Mouse (Mus musculus): Measurements from ENCODE around the gene Ramp2.

Ramp2 gene

DNA sequence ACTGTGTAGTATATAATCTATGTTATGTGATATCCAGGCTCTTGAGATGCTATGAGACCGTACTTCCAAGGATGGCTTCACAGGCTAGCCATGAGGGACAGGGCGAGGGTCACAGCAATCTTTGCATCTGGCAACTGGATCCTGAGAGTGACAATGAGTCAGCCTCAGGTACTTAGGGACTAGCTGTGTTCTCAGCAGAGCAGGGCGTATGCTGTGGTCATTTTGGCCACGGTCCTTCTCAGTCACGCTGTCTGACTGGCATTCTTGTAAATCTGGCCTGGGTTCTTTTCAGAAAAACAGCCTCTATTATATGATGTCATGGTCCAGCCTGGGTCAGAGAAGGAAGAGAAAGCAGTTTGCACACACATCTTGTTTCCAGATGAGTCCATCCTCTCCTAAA, 9.0 kb upstream of the Ramp2 start:
- DNase-seq: no peak

DNA sequence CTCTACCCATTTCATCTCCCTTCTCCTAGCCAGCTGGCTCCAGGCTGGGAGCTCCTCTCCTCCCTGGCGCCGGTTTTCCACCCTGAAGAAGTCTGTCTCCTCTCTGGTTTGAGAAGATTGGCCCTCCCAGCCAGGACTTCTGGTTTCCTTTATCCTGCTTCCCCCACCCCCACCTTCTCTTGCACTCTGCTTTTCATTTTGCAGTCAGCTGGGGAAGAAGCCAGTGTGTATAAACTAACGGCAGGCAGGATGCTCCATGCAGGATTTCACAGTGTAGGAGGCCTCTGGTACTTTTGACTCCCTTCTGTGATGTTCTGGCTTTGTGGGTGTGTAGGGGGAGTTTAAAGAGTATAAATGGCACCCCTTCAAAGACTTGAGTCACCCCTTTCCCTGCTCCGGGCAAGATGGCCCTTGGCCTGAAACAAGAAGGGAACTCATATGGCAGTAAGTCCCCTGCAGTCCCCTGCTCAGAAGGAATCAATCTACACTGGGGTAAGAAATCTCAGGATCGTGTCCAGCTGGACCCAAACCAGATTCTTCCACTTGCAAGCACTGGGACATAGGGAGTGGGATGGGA, 7.7 kb upstream of the Ramp2 start:
- DNase-seq: no peak

DNA sequence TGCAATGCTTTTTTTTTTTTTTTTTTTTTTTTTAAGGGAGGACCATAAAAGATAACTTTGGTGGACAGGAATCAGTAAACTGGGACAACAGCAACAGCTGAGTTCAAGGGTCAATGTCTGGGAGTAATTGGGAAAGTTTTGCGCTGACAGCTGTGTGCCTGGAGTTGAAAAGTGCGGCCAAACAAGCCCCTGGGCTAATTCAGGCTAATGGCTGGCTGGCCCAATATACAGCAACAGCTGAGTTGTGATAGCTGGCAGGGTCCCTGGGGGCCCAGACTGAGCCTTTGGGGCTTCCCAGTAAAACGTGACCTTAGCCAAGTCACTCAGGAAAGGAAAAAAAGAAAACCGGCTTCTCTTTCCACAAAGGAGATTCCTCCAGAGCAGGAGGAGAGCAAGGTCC, 757 bp upstream of the Ramp2 start:
- DNase-seq: no peak

DNA sequence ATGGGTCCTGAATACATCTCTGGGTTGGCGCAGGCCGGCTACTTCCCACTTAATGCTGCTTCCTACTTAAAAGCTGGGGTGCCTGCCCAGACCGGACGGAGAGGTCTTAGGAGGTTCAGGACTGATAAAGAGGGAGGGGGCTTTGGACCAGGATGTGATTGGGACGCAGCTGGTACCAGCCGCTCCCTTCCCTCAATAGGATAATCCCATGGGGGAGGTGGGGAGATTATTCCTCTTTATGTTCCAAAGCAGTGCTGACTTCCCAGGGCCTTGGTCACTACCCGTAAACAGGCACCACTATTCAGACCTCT, 829 bp downstream of the Ramp2 start:
- no peak for DNase-seq

DNA sequence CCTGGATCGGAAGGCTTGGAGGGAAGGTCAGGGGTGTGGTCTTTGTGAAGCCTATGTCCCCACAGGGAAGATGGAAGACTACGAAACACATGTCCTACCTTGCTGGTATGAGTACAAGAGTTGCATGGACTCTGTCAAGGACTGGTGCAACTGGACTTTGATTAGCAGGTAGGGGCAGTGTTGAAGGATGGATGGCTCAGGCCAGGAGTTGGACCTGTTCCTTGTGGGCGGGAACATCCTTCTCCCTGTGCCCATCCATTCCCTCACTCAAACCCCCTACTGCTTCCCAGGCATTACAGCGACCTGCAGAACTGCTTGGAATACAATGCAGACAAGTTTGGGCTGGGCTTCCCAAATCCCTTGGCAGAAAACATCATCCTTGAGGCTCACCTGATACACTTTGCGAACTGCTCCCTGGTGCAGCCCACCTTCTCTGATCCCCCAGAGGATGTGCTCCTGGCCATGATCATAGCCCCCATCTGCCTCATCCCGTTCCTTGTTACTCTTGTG, 1.7 kb downstream of the Ramp2 start:
- no peak for DNase-seq

DNA sequence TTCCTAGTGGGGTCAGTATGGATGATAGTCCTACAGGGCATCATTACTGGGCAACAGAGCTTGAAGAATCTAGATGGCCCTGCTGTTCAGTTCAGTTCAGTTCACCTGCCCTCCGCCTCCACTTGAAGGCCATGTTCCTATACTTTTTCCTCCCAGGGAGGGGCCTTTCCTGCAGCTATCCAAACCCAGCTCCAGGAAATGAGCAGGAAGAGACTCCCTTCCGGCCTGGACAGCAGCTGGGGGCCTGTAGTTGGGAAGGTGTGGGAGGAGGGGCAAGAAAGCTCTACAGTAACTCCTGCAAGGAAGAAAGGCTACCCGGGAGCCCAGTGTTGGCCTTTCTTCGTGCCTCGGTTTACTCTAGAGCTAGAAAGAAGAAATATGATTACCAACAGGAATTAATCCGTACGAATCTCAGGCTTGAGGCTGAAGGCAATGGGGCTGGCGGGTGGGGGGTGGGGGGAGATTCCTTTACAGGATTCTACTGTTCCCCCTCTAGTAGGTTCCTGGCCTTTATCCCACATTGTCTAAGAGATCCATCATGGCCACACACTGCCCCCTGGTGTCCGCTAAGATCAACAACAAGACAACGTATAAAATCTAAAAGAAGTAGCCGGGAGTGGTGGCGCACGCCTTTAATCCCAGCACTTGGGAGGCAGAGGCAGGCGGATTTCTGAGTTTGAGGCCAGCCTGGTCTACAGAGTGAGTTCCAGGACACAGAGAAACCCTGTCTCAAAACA, 2.6 kb downstream of the Ramp2 start:
- peak; percentile 74 to 76 for DNase-seq

DNA sequence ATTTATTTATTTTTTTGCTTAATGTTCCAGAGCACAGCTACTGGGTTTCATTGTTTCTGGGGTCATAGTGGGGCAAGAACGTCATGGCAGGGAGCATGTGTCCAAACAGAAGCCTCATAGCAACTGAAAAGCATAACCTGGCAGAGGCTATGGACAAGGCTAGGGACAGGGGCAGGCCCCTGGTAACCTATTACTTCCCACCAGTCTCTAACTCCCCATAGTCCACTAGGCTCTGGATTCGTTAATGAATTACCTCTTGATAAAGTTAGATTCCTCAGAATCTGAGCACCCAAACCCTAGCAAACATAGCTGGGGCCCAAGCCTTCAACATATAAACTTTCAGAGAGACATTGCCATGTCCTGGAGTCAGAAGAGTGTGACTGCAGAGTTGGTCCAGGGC, 5.2 kb downstream of the Ramp2 start:
- DNase-seq: no peak

DNA sequence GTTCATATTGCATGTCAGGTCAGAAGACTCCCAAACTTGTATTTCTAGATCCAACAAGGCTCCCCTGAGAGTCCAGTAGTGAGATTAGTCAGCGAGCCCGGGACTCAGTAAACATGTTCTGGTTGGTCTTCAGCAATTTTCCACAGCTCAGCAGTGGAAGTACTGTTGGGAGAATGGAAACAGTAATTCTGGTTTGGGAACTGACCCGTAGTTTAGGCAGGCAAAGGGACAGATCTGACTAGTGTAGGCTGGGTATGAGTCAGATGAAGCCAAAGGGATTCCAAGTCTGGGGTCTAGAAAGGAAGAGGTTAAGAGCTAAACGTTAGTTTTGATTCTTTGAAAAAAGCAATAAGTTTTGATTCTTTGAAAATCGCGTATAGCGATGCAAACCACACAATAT, 7.1 kb downstream of the Ramp2 start:
- no peak for DNase-seq

DNA sequence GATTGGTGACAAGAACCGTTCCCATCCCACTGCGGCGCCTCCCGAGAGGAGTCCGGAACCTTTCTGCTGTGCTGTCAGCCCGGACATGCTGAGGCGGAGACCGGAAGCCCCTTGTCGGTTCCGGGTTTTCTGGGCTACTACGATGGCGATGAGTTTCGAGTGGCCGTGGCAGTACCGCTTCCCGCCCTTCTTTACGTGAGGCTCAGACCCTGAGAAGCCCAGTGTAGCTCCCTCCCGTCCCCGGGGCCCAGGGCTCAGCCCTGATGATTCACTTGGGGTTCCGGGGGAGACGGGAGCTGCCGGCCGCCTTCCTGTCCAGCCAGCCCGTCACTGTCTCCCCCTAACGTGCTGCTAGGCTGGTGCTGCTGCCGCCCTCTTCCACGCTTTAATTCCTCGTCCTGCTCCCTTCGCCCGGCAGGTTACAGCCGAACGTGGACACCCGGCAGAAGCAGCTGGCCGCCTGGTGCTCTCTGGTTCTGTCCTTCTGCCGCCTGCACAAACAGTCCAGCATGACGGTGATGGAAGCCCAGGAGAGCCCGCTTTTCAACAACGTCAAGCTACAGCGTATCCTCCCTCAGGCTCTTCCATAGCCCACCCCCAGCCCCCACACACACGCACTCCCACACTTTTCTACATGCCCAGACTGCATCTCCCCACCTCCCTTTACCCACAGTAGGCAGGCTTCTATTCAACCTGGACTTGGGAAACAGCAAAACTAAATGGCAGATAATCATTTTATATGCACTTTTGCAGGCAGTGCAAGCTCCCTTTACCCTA, 8.0 kb downstream of the Ramp2 start, which contains the start of gene Vps25:
Gene Vps25 (plus strand): TSS at position 95 of the 777 bp plus-strand sequence.
- peak; percentile 88 to 89 for DNase-seq

DNA sequence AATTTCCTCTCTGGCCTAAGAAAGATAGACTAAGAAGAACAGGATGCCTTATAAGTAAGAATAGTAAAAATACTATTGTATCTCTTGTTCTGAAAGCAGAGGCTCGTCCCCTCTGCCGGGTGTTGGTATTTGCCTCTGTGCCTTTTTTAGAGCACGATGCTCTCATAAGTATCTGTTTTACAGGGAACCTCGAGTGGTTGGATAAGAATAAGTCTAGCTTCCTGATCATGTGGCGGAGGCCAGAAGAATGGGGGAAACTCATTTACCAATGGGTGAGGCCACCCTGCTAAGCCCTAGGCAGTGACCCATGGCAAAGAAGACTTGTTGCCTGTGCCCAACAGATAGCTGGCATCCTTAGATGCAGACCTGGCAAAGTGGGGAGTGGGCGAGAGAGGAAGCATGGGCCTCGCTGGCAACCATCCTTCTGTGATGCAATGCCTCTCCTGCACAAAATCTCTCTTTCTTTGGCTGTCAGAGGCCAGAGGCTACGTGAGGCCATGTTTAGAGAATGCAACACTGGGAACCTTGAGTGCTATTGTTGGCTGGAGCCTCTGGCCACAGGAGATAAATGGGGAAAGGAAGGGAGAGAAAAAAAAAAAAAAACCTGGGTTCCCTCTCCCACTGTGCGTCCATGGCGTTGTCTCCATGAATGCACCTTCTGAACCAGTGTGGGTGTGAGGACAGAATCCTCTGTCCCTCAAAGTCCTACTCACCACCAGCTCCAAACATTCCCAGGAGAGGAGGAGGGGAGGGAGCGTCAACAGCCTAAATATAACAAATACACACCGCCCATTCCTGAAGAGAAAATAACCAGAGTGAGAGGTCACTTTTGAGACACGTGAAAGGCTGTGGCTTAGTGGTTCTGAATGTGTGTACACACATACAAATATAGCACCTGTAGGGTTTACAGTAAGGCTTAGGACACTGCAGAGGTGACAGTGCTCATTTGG, 10.3 kb downstream of the Ramp2 start:
- no peak for DNase-seq

DNA sequence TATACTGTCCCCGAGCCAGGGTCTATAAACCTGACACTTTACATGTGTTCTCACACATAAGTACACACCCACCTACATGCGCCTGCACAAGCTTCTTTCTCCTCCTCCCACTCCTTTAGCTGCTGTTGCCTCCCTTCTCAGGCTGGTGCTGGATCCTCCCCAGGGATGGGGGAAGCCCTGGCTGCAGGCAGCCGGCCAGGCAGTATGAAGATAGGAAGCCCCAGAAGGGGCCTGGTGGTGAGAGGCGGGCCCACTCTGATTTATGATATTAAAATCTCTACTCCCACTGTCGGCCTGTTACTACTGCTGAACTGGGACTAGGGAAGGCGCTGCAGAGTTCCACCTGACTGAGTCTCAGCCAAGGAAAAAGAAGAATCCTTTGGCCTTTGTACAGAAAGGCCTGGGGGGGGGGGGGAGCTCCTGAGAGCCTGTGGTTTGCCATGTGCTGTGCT, 13.5 kb downstream of the Ramp2 start:
- DNase-seq: no peak

DNA sequence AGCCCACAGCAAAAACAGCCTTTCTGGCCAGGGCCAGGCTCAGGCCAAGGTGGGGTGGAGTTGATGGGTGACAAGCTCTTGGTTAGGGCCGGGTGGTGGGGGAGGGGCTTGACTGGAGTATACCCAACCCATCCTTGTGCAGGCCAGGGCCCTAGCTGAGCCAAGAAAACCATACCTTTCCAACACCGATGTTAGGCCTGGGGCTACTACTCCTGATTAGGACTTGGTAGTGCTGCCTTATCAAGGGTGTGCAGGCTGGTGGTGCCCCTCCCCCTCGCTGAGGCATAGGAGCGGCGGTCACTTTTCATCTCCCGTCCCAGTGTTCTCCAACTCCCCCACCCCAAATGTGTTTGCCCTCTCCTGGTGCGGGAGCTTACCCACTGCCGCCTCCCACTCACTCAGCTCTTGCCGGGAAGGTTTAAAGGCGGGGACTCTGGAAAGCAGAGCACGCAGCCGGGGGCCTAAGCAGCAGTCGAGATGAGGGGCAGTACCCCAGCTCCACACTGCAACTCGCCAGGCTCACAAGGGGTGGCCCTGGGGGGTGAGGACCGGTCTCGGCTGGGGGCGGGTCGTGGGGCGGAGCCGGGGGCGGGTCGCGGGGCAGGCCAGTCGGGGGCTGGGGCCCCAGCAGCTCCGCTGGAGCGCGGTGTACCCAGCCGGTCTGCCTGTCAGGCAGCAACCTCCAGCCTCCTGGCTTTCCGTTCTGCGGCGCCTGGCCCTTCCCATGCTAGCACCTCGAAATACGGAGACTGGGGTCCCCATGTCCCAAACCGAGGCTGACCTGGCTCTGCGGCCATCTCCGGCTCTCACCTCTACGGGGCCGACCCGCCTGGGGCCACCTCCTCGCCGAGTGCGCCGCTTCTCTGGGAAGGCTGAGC, 14.4 kb downstream of the Ramp2 start, which contains the start of gene Wnk4:
Gene Wnk4 (plus strand): TSS at position 620 of the 878 bp plus-strand sequence.
- DNase-seq: peak; percentile 42 to 48

DNA sequence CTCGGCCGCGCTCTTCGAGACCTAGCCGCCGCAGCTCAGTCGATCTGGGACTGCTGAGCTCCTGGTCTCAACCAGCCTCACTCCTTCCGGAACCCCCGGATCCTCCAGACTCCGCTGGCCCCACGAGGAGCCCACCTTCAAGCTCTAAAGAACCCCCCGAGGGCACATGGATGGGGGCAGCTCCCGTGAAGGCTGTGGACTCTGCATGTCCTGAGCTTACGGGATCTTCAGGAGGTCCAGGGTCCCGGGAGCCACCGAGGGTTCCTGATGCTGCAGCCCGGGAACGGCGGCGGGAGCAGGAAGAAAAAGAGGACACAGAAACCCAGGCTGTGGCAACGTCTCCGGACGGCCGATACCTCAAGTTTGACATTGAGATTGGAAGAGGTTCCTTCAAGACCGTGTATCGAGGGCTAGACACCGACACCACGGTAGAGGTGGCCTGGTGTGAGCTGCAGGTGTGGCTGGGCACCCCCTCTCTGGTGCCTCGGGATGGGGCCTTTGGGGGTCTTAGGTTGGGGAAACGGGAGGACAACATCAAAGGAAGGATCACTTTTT, 15.1 kb downstream of the Ramp2 start:
- DNase-seq: peak; percentile 38 to 41

DNA sequence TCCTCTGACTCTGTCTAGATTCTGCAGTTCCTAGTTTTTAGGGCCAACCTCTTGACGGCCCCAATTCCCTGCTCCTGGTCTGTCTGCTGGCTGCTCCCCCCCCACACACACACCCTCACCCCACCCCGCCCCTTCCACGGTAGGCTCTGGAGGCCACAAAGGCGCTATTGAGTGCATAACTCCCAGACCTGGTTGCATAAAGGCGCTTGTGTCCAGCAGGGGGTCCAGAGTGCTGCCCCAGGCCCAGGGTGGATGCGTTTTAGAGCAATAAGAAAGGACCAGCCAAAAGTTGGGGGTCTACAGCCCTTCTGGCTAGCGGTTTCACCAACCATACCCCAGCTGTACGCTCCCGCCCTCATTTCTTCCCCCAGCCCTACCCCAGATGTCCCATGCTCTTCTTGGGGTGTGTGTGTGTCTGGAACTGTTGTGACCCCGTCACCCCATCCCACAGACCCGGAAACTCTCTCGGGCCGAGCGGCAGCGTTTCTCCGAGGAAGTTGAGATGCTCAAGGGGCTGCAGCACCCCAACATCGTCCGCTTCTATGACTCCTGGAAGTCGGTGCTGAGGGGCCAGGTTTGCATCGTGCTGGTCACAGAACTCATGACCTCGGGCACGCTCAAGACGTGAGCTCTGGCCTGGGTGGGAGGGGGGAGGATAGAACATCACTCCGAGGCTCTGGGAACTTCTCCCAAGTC, 16.6 kb downstream of the Ramp2 start:
- DNase-seq: no peak

DNA sequence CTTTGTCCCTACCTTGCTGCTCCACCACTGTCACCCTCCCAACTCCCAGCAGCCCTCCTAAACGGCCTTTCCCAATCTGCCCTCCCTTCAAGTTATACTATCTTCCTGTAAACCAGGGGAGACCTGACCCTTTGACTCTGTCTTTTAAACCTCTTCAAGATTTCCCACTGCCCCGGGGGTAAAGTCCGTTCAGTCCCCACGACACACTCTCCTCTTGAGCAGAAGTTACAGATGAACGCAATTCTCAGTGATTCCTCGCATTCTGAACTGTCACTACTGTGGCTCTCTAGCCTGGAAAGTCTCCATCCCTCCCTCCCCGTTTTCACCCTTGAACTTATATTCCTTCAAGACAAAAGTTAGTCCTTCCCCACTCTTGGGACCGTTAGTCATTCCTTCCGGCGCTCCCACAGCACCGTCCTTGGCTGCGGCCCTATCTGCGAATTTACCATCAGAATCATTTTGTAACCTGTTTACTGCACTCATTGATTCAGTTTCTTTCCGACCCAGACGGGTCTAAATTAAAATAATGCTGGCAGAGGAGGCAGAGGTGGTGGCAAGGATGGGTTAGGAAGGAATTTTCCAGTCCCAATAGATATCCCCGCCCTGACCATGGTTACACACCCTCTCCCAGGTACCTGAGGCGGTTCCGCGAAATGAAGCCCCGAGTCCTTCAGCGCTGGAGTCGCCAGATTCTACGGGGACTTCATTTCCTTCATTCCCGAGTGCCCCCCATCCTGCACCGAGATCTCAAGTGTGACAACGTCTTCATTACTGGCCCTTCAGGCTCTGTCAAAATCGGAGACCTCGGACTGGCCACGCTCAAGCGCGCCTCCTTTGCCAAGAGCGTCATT, 17.5 kb downstream of the Ramp2 start:
- DNase-seq: no peak

DNA sequence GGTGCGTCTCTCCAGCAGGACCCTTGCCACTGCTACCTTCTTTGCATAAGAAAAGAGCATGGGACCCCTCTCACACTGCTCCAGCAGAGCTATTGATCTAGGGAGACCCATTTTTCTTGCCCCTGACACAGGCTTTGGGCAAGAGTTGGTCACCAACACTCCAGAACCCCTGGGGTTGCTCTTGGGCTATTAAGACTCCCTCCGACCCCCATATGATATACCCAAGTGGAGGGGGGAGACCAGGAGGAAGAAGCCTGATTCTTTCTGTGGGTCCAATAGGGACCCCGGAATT, 18.1 kb downstream of the Ramp2 start:
- no peak for DNase-seq

DNA sequence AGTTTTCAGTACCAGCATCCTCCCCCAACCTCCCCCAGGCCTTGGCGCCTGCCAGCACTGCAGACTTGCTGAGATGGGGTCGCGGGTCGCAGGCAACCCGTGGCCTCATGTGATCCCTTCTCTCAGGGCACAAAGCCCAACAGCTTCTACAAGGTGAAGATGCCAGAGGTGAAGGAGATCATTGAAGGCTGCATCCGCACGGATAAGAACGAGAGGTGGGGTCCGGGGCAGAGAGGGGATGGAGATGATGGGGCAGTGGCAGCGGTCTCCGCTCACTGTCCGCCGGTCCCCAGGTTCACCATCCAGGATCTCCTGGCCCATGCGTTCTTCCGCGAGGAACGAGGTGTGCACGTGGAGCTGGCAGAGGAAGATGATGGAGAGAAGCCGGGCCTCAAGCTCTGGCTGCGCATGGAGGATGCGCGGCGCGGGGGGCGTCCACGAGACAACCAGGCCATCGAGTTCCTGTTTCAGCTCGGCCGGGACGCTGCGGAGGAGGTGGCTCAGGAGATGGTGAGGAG, 19.2 kb downstream of the Ramp2 start:
- peak; percentile 34 to 35 for DNase-seq

DNA sequence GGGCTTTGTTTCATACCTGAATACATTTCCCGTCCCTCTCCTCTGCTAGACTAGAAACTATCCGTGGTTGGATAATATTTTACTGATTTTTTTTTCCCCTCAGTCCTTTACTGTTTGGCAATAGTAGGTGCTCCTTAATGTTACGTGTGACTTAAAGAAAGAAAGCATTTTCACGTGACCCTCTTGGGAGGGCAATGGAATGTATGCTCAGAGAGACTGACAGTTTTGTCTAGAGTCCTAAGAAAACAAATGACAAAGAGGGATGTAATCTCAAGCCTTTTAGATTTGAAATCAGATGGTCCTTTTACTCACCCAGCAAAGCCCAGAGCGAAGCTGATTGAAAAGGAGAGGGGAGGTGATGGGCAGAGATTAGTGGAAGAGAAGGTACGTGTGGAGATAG, 20.1 kb downstream of the Ramp2 start:
- no peak for DNase-seq

DNA sequence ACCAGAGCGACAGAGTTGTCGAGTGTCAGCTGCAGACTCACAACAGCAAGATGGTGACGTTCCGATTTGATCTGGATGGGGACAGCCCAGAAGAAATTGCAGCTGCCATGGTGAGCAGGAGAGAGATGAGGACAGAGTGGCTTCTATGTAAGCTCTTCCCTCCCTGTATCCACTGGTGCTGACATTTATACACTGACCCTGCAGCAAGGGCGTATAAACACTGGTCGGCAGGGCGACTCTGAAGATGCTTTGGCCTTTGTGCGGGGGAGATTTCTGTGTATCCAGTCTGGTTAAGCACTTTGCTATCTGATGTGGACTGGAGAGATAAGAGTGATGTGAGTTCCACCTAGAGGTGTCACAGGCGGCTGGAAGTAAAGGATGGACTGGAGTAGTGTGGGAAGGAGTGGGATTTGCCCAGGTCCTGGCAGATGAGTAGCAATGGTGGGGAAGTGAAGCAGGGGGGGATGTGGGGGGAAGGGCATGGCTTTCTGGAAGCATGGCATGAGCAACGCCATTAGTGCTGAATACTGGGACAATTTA, 23.8 kb downstream of the Ramp2 start:
- no peak for DNase-seq

Measured in B cell, adult 2 months (primary cell).